Mouse (Mus musculus) neural tube, postnatal 0 days (tissue): ENCODE results near the gene Ssna1. TPM values are rescaled to one million over a fixed set of nuclear protein-coding genes. Genes with fewer than 3 reads are reported as not detected.

Experiments used
- polyA plus RNA-seq: library from polyadenylated mRNA; unstranded; fragments of >200 nt; fragmentation: Nextera tagmentation; extraction: Ambion mirVana; gene quantifications from 2 replicates; pipeline ENCODE4 v1.2.1, GENCODE M21; 2015

The Ssna1 gene
- 166 and 169 TPM in 2 replicates for polyA plus RNA-seq

DNA sequence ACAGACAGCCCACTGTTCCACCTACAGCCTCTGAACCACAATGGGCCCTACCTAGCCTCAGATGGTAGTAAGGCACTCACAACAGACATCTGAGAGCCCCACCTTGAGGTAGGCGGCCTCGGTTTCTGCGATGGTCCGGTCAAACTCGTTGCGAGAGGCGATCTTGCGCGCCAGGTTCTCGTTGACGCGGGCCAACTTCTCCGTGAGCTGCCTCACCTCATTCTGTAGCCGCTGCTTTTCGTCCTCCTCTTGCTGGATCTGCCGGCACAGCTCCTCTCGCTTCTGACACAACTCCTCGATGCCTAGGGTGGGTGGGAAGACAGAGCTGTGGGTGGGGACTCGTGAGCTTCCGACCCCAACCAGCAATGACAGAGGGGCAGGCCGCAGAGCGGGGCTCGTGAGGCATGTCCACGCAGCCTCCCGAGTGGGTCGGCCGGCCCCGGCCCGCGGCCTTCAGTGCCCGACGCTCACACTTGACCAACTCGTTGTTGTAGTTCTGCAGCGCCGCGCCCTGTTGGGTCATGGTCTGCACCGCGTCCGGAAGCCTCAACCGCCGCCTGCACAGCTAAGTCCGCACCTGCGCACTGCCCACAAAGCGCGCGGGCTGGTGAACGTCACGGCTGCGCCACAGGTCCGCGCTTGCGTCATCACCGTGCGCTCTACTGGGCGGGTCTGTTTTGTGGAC, at the start of gene Ssna1, which contains the start of gene Anapc2:
Gene Ssna1, minus strand, starts transcription at position 612 of the 685 bp plus-strand sequence.
Gene Anapc2, plus strand, starts transcription at position 652 of the 685 bp plus-strand sequence.

DNA sequence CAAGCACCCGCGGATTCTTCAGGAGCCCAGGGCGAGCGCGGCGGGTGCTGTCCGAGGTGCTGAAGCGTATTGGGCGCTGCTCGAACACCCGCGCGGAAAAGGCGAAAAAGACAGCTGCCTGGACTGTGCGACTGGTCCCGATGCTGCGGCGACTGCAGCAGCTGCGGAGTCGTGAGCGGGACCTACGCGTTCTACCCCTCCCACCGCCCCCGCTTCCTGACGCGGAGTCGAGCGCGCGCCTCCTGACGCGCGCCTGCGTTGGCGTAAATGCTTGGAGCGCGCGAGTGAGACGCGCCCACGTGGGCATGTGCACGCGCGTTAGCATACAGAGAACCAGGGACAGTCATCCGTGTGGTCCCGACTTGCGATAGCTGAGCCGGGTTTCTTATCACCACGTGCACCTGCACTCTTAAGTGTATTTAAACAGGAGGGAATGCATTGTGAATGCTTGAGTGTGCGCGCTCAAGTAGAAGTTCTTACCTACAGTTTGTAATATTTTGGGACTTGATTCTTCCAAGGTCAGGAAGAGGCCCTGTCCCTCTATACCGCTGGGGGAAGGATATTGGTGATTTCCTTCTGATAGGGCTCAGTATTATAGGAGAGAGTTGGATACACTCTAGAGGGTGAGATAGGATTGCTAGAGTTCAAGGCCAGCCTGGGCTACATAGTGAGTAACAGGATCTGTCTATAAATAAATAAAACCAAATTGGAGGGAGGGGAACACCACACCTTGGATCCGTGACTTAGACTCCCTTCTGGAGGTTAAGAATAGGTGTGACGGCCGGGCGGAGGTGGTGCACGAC, 46.9 kb upstream of the Ssna1 start, which contains the start of gene Grin1:
Gene Grin1, minus strand, starts transcription at position 217 of the 803 bp plus-strand sequence.

DNA sequence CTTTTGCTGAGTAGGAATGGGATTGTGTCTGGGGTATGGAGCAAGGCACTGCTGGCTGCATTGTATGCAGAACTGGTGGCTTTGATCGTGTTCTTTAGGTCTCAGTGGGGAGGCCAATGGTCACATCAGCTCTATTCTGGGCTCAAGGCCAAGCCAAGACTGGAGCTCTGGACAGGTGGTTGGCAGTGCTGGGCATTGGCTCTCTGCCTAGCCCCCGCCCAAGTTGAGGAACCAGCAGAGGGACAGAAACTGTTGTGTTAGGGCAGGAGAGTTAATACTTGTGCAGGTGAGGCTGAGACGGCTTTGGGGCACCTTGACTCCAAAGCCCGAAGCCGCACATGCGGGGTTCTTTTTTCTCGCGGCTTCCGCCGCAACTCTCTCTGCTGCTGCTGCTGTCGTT, 17.4 kb upstream of the Ssna1 start, which contains the start of gene Lrrc26:
Gene Lrrc26, plus strand, starts transcription at position 265 of the 400 bp plus-strand sequence.

DNA sequence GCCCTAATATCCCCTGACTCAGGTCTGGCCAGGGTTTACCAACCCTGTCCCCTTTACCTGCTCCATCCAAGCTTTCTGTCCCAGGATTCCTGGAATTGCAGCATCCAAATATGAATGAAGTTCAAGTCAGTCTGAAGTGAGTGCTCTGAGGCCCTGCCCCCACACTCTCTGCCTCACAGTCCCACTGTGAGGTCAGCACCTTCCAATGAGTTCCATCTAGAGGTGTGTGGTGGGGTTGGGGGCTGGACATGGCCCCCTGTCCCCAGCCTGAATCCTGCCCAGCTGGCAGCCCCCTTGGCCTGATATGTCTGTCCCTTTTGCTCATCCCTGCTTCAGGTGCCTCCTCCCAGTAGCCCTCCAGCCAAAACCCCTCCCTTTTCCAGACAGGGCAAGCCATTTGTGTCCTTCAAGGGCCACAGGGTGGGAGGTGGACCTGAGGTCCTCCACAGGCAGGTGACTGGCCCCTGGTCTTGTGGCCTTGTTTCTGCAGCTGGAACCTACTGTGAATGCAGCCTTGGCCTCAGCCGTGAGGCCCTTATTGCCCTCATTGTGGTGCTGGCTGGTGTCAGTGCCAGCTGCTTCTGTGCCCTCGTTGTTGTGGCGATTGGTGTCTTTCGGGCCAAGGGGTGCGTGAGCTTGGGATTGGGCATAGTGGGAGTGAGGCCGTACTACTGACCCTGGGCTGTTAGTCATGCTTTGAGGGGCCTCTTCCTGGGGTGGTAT, 15.8 kb upstream of the Ssna1 start, which contains the start of gene Tmem210:
Gene Tmem210, plus strand, starts transcription at position 219 of the 723 bp plus-strand sequence.

DNA sequence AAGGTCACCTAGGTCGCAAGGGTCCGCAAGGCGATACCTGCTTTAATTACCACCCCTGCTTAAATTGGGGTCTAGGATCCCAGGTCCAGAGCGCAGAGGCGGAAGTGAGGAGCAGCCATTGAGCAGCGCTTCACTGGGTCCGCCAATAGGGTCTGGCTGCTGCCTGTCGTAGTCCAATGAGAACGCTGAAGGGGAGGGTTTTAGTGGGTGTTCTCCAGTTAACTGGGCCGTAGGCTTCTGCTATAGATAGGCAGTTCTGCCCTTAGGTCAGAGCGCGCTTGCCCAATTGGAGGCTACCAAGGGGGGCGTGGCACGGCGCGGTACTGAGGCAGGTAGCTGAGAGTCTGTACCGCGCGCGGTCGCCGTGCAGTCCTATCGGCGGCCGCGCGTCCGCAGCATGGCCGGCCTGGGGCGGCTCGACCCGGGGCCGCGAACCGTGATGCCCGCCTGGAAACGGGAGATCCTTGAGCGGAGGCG, 9.9 kb downstream of the Ssna1 start, which contains the start of gene Tprn:
Gene Tprn, plus strand, starts transcription at position 328 of the 477 bp plus-strand sequence.

DNA sequence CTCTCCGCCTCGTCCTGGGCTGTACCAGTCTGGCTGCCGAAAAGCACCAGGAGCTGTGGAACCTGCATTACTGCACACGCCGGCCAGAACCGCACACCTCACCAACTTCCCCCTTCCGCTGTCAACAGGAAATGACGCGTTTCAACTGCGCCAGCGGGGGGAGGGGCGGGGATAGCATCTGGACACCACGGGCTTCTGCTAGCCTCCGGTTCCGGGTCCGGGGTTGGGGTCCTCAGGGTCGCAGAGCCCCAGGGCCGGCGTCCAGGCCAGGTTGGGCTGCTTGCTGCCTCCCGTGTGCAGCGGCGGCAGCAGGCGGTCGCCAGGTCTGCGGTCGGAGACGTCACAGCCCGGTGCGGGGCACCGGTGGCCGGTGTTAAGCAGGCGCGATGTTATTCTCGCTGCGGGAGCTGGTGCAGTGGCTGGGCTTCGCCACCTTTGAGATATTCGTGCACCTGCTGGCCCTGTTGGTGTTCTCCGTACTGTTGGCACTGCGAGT, 16.9 kb downstream of the Ssna1 start, which contains the start of gene Tmem203:
Gene Tmem203, plus strand, starts transcription at position 156 of the 496 bp plus-strand sequence.

DNA sequence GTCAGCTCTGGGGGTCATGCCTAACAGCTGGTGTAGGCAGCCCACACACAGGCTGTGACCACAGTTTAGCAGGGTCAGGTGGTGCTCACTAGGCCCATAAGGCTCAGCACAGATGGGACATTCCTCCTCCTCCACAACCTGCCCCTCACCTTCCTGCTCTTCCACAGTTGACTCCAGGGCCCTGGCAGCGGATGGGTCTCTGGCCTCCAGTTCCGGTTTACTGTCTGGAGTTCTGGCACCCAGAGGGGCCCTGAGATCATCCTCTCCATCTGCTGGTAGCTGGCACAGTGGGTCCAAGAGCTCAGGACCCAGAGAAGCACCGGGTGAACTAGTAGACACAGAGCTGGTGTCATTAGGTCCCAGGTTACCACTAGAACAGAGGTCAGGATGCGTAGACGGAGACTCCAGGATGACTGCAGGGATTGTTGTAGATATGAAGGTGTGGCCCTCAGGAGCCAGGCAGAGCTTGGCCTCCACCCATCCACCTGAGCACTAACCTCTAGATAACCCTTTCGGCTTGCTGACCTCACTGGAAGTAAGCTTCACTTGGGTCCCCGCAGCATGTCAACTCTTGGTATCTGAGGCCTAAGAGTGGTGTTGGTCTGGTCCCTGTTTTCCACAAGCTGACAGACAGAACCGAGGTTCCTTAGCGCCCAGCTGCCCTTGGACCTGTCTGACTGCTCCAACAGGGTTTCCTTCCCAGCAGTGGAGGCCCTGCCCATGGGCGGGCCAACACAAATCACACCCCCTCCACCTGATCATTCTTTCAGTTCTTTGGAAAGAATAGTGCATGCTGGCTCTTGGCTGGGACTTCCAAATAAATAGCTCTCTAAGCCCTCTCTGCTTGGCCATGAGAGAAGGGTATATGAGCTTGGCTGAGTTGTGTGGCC, 25.8 kb downstream of the Ssna1 start, which contains the start of gene AL732309.1:
Gene AL732309.1, minus strand, starts transcription at position 681 of the 890 bp plus-strand sequence.

DNA sequence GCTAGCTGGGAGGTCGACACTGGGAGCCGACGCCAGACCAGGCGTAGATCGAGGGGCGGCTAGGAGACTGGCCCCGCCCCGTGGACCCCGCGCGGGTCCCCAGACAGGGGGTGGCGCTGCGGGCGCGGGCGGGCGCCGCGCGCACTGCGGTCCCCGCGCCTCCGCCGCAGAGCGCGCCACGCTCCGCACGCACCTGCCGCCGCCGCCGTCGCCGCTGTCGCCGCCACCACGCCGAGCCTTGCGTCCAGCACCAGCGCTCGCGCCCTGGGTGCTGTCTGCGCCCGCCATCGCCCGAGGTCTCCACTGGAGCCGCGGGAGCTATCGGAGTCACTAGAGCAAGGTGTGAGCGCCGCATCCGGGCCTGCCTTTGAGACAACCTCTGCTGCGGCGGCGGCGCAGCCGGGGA, 30.1 kb downstream of the Ssna1 start, which contains the start of the genes Rnf208 and Cysrt1:
Gene Rnf208, plus strand, starts transcription at position 155 of the 406 bp plus-strand sequence.
Gene Cysrt1, minus strand, starts transcription at position 352 of the 406 bp plus-strand sequence.

DNA sequence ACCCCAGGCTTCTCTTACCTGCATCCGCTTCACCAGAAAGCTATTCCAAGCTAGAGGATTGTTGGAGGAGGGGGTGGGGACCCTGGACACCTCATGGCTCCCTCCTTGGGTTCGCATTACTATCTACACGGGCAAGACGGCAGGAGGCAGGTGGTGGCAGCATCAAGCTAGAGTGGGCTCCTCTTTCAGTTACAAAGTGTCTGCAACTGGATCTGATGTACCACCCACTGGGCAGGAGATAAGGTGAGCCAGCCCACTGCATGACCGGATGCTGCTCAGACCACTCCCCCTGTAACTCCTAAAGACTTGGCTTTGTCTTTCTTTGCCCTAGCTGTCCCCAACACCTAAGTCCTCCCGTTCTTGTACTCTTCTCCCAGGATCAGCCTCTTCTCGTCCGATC, 35.6 kb downstream of the Ssna1 start, which contains the start of gene Rnf224:
Gene Rnf224, minus strand, starts transcription at position 174 of the 400 bp plus-strand sequence.

DNA sequence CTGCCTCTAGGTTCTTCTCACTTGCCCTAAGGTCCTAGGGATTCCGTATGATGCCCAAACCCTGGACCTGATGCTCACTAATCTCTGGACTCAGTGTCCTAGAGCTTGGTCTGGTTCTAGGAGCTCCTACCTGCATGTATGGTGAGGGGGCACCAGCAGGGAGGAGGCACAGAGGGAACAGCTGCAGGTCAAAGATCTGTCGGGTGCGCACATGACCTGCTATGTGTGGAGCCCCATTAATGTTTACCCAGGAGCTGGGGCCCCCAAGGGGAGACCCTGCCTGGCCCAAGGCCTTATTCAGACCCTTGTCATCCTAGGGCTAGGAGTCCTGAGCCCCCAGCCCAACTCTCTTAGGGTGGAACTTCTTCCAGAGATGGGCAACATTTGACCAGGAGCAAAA, 38.2 kb downstream of the Ssna1 start, which contains the start of gene Slc34a3:
Gene Slc34a3, minus strand, starts transcription at position 315 of the 400 bp plus-strand sequence.

DNA sequence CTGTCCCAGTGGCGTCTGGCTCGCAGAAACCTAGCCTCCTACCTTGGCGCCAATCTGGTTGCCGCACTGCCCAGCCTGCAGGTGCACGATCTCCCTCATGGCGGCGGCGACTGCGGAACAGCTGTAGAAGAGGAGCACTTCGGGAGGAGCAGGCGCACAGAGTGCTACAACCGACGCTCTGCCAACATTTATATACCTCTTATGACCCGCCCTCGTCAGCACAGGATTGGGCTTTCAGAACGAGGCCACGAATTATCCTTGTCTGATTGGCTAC, 47.8 kb downstream of the Ssna1 start, which contains the start of gene Tubb4b:
Gene Tubb4b, minus strand, starts transcription at position 211 of the 274 bp plus-strand sequence.

Other genes with a start within 250 kb of the Ssna1 start
- 160 and 185 TPM in 2 replicates for gene Nsmf, start 218.1 kb downstream of the Ssna1 start, polyA plus RNA-seq
- gene Entpd8, start 192.1 kb downstream of the Ssna1 start, polyA plus RNA-seq: not detected in 2 replicates
- not detected in 2 replicates for gene Noxa1, start 177.3 kb downstream of the Ssna1 start, polyA plus RNA-seq
- 15.8 TPM in 2 replicates for gene Nrarp, start 91.7 kb downstream of the Ssna1 start, polyA plus RNA-seq
- 1.7 and 2.2 TPM in 2 replicates for gene Tor4a, start 75.6 kb downstream of the Ssna1 start, polyA plus RNA-seq
- 73.6 and 78.9 TPM in 2 replicates for gene Nelfb, start 60.9 kb downstream of the Ssna1 start, polyA plus RNA-seq
- gene Stpg3, start 57.8 kb downstream of the Ssna1 start, polyA plus RNA-seq: 0.12 TPM in 1 of 2 replicates, not detected in the other
- 0.53 TPM in 1 of 2 replicates, not detected in the other for gene Fam166a, start 53.7 kb downstream of the Ssna1 start, polyA plus RNA-seq
- gene Tubb4b, start 47.7 kb downstream of the Ssna1 start, polyA plus RNA-seq: 538 and 555 TPM in 2 replicates
- gene Slc34a3, start 38.1 kb downstream of the Ssna1 start, polyA plus RNA-seq: not detected in 2 replicates
- gene Rnf224, start 35.7 kb downstream of the Ssna1 start, polyA plus RNA-seq: not detected in 2 replicates
- 233 and 275 TPM in 2 replicates for gene Rnf208, start 30.2 kb downstream of the Ssna1 start, polyA plus RNA-seq
- gene Cysrt1, start 30.0 kb downstream of the Ssna1 start, polyA plus RNA-seq: 0.18 TPM in 1 of 2 replicates, not detected in the other
- gene AL732309.1, start 25.6 kb downstream of the Ssna1 start, polyA plus RNA-seq: 2.6 and 3.2 TPM in 2 replicates
- gene Tmem203, start 17.0 kb downstream of the Ssna1 start, polyA plus RNA-seq: 23.8 and 25.9 TPM in 2 replicates
- gene Tprn, start 9.8 kb downstream of the Ssna1 start, polyA plus RNA-seq: 15.4 and 16.4 TPM in 2 replicates
- gene Anapc2, start within 50 bp of the Ssna1 start, polyA plus RNA-seq: 86.3 and 90.8 TPM in 2 replicates
- 0.34 TPM in 1 of 2 replicates, not detected in the other for gene Tmem210, start 15.7 kb upstream of the Ssna1 start, polyA plus RNA-seq
- 0.13 and 0.38 TPM in 2 replicates for gene Lrrc26, start 17.5 kb upstream of the Ssna1 start, polyA plus RNA-seq
- 89.6 and 112 TPM in 2 replicates for gene Grin1, start 46.7 kb upstream of the Ssna1 start, polyA plus RNA-seq
- gene Man1b1, start 59.9 kb upstream of the Ssna1 start, polyA plus RNA-seq: 46.6 and 48.4 TPM in 2 replicates
- gene Dpp7, start 83.9 kb upstream of the Ssna1 start, polyA plus RNA-seq: 20.6 and 20.9 TPM in 2 replicates
- gene Uap1l1, start 93.2 kb upstream of the Ssna1 start, polyA plus RNA-seq: 19.7 and 22.7 TPM in 2 replicates
- 16.8 and 18.2 TPM in 2 replicates for gene Sapcd2, start 99.9 kb upstream of the Ssna1 start, polyA plus RNA-seq
- gene Entpd2, start 123.4 kb upstream of the Ssna1 start, polyA plus RNA-seq: 15.6 and 17.4 TPM in 2 replicates
- gene Npdc1, start 126.9 kb upstream of the Ssna1 start, polyA plus RNA-seq: 405 and 457 TPM in 2 replicates
- gene Fut7, start 150.8 kb upstream of the Ssna1 start, polyA plus RNA-seq: 0.30 and 0.41 TPM in 2 replicates
- gene Abca2, start 156.3 kb upstream of the Ssna1 start, polyA plus RNA-seq: 11.5 and 17.0 TPM in 2 replicates
- gene Clic3, start 184.4 kb upstream of the Ssna1 start, polyA plus RNA-seq: 1.3 and 1.8 TPM in 2 replicates
- 131 and 140 TPM in 2 replicates for gene Paxx, start 188.7 kb upstream of the Ssna1 start, polyA plus RNA-seq
- gene Ptgds, start 197.6 kb upstream of the Ssna1 start, polyA plus RNA-seq: 1,109 and 2,669 TPM in 2 replicates
- gene Lcn12, start 221.5 kb upstream of the Ssna1 start, polyA plus RNA-seq: not detected in 2 replicates
- gene Fbxw5, start 228.3 kb upstream of the Ssna1 start, polyA plus RNA-seq: 103 and 115 TPM in 2 replicates
- 6.2 TPM in 2 replicates for gene C8g, start 229.3 kb upstream of the Ssna1 start, polyA plus RNA-seq